Mouse (Mus musculus): Measurements from ENCODE around the gene Siglece. TPM values are rescaled to one million over a fixed set of nuclear protein-coding genes. Genes with fewer than 3 reads are reported as not detected.

Siglece gene
- polyA plus RNA-seq, 1 experiment from 2014 or later, result 1.3 TPM

DNA sequence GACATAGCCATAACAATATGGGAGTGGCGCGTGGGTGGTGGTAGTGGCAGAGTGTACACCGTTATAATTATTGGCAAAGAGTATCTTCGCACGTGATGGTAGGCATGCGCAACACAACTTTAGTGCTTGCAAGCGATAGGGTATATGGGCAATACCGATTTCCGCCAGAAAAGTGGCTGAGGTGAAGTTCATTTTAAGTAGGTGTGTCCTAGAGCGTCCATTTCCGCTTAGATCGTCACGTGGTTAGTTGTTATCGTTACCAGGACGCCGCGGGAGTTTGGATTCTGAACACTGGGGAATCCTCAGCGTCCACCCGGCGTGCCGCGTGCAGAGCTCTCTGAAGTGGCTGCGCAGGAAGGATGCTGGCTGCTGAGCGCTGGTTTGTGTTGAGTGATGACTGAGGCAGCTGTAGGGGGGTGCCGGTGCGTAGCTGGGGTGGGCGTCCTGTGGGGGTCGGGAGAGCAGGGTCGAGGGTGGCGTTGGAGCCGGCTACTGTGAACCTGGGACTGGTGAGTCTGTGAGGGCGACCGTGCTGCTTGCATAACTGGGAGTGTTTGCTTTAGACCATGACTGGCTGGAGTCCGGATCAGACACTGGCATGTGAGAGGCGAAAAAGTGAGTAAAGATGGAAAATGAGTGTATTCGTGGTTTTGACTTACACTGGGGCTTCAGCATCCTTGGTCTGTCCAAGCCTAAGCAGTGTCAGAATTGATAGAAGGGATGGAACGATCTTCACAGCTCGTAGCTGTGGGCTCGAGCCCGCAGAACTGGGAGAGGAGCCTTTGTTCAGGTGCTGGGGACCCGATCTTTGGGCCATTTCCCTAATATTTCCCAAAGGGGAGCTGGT, 52.8 kb downstream of the Siglece start, which contains the start of gene Zfp819:
Gene Zfp819 (plus strand): TSS at position 274 of the 847 bp plus-strand sequence.
- no peaks in the 10 kb centered on the region for H3K4me1 ChIP-seq (replicated peaks; ENCODE audit: control insufficient read depth, insufficient read depth)
- DNase-seq (ENCODE audit: low spot score) (peak; percentile 57), ATAC-seq (ENCODE audit: low FRiP score, low TSS enrichment) (peak; percentile 87)
- H3K9ac ChIP-seq (ENCODE audit: low read length), result no peak within 1 kb of the TSS
- TF ChIP-seq EP300 (optimal IDR thresholded peaks at IDR 0.05) (no peak), CTCF (IDR thresholded peaks at IDR 0.05; ENCODE audit: low read depth) (no peak)
- H3K27ac ChIP-seq (replicated peaks), result no peak within 1 kb of the TSS
- no peaks in the 10 kb centered on the region for H3K9me3 ChIP-seq (ENCODE audit: control insufficient read depth, low read length)
- peak within 1 kb of the TSS; percentile 48 for H3K4me2 ChIP-seq (replicated peaks; ENCODE audit: low read depth)
- peak within 1 kb of the TSS; percentile 21 for H3K4me3 ChIP-seq (ENCODE audit: low read depth, low read length)
- 13% methylated on average over 41 of the region's 41 CpGs for WGBS
- H3K27me3 ChIP-seq (ENCODE audit: control insufficient read depth, insufficient read depth, low read length), result no peaks in the 10 kb centered on the region
- H3K36me3 ChIP-seq (ENCODE audit: control insufficient read depth, insufficient read depth, low read length), result no peaks in the 10 kb centered on the region

DNA sequence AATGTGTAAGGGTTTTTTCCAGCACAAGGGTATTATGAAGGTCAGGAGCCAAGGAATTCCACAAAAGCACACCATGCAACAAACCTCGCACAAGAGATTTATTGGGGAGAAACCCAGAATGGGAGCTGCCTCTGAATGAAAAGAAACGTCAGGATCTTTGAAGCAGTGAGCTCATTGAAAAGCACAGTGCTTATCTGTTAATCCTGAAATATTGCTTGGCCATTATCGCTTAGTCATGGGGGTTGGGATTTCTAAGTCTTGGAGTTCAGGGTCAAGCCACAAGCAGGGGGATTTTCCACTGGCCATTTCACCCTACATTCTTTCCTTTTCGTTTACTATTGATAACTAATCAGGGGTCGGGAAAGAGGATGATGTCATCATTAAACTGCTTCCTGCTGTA, 58.1 kb downstream of the Siglece start:
- Histone ChIP-seq H3K4me3 (ENCODE audit: low read depth, low read length) (no peak overlapping the region), H3K4me1 (replicated peaks; ENCODE audit: control insufficient read depth, insufficient read depth) (no peaks in the 10 kb centered on the region), H3K36me3 (ENCODE audit: control insufficient read depth, insufficient read depth, low read length) (no peaks in the 10 kb centered on the region), H3K27me3 (ENCODE audit: control insufficient read depth, insufficient read depth, low read length) (no peaks in the 10 kb centered on the region), H3K9me3 (ENCODE audit: control insufficient read depth, low read length) (no peaks in the 10 kb centered on the region), H3K27ac (replicated peaks) (no peak overlapping the region), H3K9ac (ENCODE audit: low read length) (no peak overlapping the region), H3K4me2 (replicated peaks; ENCODE audit: low read depth) (no peak overlapping the region)
- ATAC-seq (ENCODE audit: low FRiP score, low TSS enrichment), result no peak
- DNase-seq (ENCODE audit: low spot score), result no peak
- TF ChIP-seq EP300 (optimal IDR thresholded peaks at IDR 0.05) (no peak), CTCF (IDR thresholded peaks at IDR 0.05; ENCODE audit: low read depth) (no peak)
- 17% methylated on average over 5 of the region's 5 CpGs for WGBS

Other genes starting within 250 kb of the Siglece start
- gene Lim2, start 232.5 kb downstream of the Siglece start, polyA plus RNA-seq (2015; fragmentation: Nextera tagmentation; extraction: Ambion mirVana), result 0.11 and 0.23 TPM in 2 replicates
- 0.62 and 0.79 TPM in 2 replicates for gene Nkg7, start 223.1 kb downstream of the Siglece start, polyA plus RNA-seq (2015; fragmentation: Nextera tagmentation; extraction: Ambion mirVana)
- gene Cldnd2, start 219.4 kb downstream of the Siglece start, polyA plus RNA-seq (2015; fragmentation: Nextera tagmentation; extraction: Ambion mirVana), result not detected in 2 replicates
- 513 and 521 TPM in 2 replicates for gene Etfb, start 216.1 kb downstream of the Siglece start, polyA plus RNA-seq (2015; fragmentation: Nextera tagmentation; extraction: Ambion mirVana)
- 0.34 and 0.46 TPM in 2 replicates for gene Gm45233, start 216.0 kb downstream of the Siglece start, polyA plus RNA-seq (2015; fragmentation: Nextera tagmentation; extraction: Ambion mirVana)
- 36.1 and 40.5 TPM in 2 replicates for gene Vsig10l, start 197.0 kb downstream of the Siglece start, polyA plus RNA-seq (2015; fragmentation: Nextera tagmentation; extraction: Ambion mirVana)
- 0.34 and 0.35 TPM in 2 replicates for gene Iglon5, start 170.1 kb downstream of the Siglece start, polyA plus RNA-seq (2015; fragmentation: Nextera tagmentation; extraction: Ambion mirVana)
- 0.02 TPM in 1 of 2 replicates, not detected in the other for gene 4931406B18Rik, start 154.2 kb downstream of the Siglece start, polyA plus RNA-seq (2015; fragmentation: Nextera tagmentation; extraction: Ambion mirVana)
- 2.0 and 2.1 TPM in 2 replicates for gene Cd33, start 115.7 kb downstream of the Siglece start, polyA plus RNA-seq (2015; fragmentation: Nextera tagmentation; extraction: Ambion mirVana)
- 1.2 TPM in 2 replicates for gene Zfp658, start 97.9 kb downstream of the Siglece start, polyA plus RNA-seq (2015; fragmentation: Nextera tagmentation; extraction: Ambion mirVana)
- gene Zfp719, start 80.6 kb downstream of the Siglece start, polyA plus RNA-seq (2015; fragmentation: Nextera tagmentation; extraction: Ambion mirVana), result 4.2 and 4.6 TPM in 2 replicates
- gene Zfp819, start 53.0 kb downstream of the Siglece start, polyA plus RNA-seq (2015; fragmentation: Nextera tagmentation; extraction: Ambion mirVana), result not detected in 2 replicates
- gene Ceacam18, start 25.5 kb downstream of the Siglece start, polyA plus RNA-seq (2015; fragmentation: Nextera tagmentation; extraction: Ambion mirVana), result 0.07 TPM in 1 of 2 replicates, not detected in the other
- 8.5 and 9.0 TPM in 2 replicates for gene Ctu1, start 11.9 kb upstream of the Siglece start, polyA plus RNA-seq (2015; fragmentation: Nextera tagmentation; extraction: Ambion mirVana)
- 4.5 and 5.8 TPM in 2 replicates for gene Klk14, start 30.3 kb upstream of the Siglece start, polyA plus RNA-seq (2015; fragmentation: Nextera tagmentation; extraction: Ambion mirVana)
- 84.7 and 93.8 TPM in 2 replicates for gene Klk13, start 52.4 kb upstream of the Siglece start, polyA plus RNA-seq (2015; fragmentation: Nextera tagmentation; extraction: Ambion mirVana)
- 34.9 and 36.2 TPM in 2 replicates for gene Klk12, start 108.7 kb upstream of the Siglece start, polyA plus RNA-seq (2015; fragmentation: Nextera tagmentation; extraction: Ambion mirVana)
- gene Klk11, start 114.4 kb upstream of the Siglece start, polyA plus RNA-seq (2015; fragmentation: Nextera tagmentation; extraction: Ambion mirVana), result 52.3 and 54.6 TPM in 2 replicates
- gene Klk10, start 120.9 kb upstream of the Siglece start, polyA plus RNA-seq (2015; fragmentation: Nextera tagmentation; extraction: Ambion mirVana), result 313 and 335 TPM in 2 replicates
- gene Klk9, start 131.7 kb upstream of the Siglece start, polyA plus RNA-seq (2015; fragmentation: Nextera tagmentation; extraction: Ambion mirVana), result 101 and 118 TPM in 2 replicates
- 139 and 155 TPM in 2 replicates for gene Klk8, start 137.4 kb upstream of the Siglece start, polyA plus RNA-seq (2015; fragmentation: Nextera tagmentation; extraction: Ambion mirVana)
- 56.5 and 56.8 TPM in 2 replicates for gene Klk7, start 151.1 kb upstream of the Siglece start, polyA plus RNA-seq (2015; fragmentation: Nextera tagmentation; extraction: Ambion mirVana)
- gene Klk6, start 164.3 kb upstream of the Siglece start, polyA plus RNA-seq (2015; fragmentation: Nextera tagmentation; extraction: Ambion mirVana), result 11.3 and 23.9 TPM in 2 replicates
- 74.9 and 79.6 TPM in 2 replicates for gene Klk5, start 181.8 kb upstream of the Siglece start, polyA plus RNA-seq (2015; fragmentation: Nextera tagmentation; extraction: Ambion mirVana)
- gene Klk4, start 221.0 kb upstream of the Siglece start, polyA plus RNA-seq (2015; fragmentation: Nextera tagmentation; extraction: Ambion mirVana), result not detected in 2 replicates